Mouse (Mus musculus): ENCODE data around the gene Acvr1.

DNA sequence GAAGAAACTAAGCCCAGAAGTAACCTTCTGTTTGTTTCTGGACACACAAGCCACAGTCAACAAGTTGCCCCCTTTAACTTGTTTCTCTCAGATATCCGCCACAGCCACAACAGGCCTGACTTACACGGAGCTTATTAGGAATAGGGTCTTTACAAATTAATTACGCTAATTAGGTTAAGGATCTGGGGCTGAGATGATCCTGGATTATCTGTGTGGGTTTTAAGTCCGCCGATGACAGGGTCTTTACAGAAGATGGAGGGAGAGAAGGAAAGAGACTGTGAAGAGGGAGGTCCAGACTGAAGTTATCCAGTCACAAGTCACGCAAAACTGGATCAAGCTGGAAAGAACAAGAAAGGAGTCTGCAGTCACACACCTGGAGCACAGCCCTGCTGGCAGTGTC, 28.8 kb downstream of the Acvr1 start:
- TF ChIP-seq CTCF (IDR thresholded peaks at IDR 0.05; ENCODE audit: low read depth) (no peak), EP300 (optimal IDR thresholded peaks at IDR 0.05) (no peak)
